Mouse (Mus musculus): ENCODE data around the gene Hps6.

Gene Hps6

GRCm38 (mm10) chr19:46030196-46030983 lies 27.1 kb downstream of the Hps6 start:
- no peak for DNase-seq (ENCODE audit: low spot score)

GRCm38 (mm10) chr19:46031689-46032432 lies 28.6 kb downstream of the Hps6 start:
- DNase-seq (ENCODE audit: low spot score) = no peak

- DNase-seq (ENCODE audit: low spot score) = no peak
Observed at GRCm38 (mm10) chr19:46032731-46033510, 29.6 kb downstream of the Hps6 start.

- no peak for DNase-seq (ENCODE audit: low spot score)
Observed at GRCm38 (mm10) chr19:46033911-46034310, 30.6 kb downstream of the Hps6 start.

GRCm38 (mm10) chr19:46035971-46036370 lies 32.7 kb downstream of the Hps6 start:
- DNase-seq (ENCODE audit: low spot score) = no peak

- DNase-seq (ENCODE audit: low spot score) = no peak
Observed at GRCm38 (mm10) chr19:46036477-46037242, 33.4 kb downstream of the Hps6 start.

- no peak for DNase-seq (ENCODE audit: low spot score)
Observed at GRCm38 (mm10) chr19:46037243-46037924, 34.1 kb downstream of the Hps6 start.

- DNase-seq (ENCODE audit: low spot score) = no peak
Observed at GRCm38 (mm10) chr19:46037925-46038850, 34.9 kb downstream of the Hps6 start.

- no peak for DNase-seq (ENCODE audit: low spot score)
Observed at GRCm38 (mm10) chr19:46038851-46039260, 35.5 kb downstream of the Hps6 start.

GRCm38 (mm10) chr19:46039478-46039877 lies 36.2 kb downstream of the Hps6 start:
- peak; percentile 82 for DNase-seq (ENCODE audit: low spot score)

GRCm38 (mm10) chr19:46040149-46040902 lies 37.0 kb downstream of the Hps6 start:
- no peak for DNase-seq (ENCODE audit: low spot score)

- DNase-seq (ENCODE audit: low spot score) = peak; percentile 18
Observed at GRCm38 (mm10) chr19:46041299-46041932, 38.1 kb downstream of the Hps6 start.

GRCm38 (mm10) chr19:46041933-46042475 lies 38.7 kb downstream of the Hps6 start:
- DNase-seq (ENCODE audit: low spot score) = peak; percentile 86

- DNase-seq (ENCODE audit: low spot score) = no peak
Observed at GRCm38 (mm10) chr19:46042476-46043011, 39.2 kb downstream of the Hps6 start.

- no peak for DNase-seq (ENCODE audit: low spot score)
Observed at GRCm38 (mm10) chr19:46043380-46043779, 40.1 kb downstream of the Hps6 start.

- peak; percentile 33 for DNase-seq (ENCODE audit: low spot score)
Observed at GRCm38 (mm10) chr19:46044271-46044992, 41.1 kb downstream of the Hps6 start, which contains the start of gene Pprc1. Pprc1 (plus strand) TSS chr19:46044886.

- peak; percentile 88 for DNase-seq (ENCODE audit: low spot score)
Observed at GRCm38 (mm10) chr19:46044993-46045695, 41.8 kb downstream of the Hps6 start, which contains the start of gene Ldb1. Ldb1 (minus strand) TSS chr19:46045214.
